Mouse (Mus musculus): ENCODE results near the gene Lrig3.

- TF ChIP-seq CTCF (conservative IDR thresholded peaks at IDR 0.05; ENCODE audit: low read length): no peak
- no peak for TF ChIP-seq POU5F1 (IDR thresholded peaks at IDR 0.05; ENCODE audit: borderline replicate concordance, low read length)
Observed at GRCm38 (mm10) chr10:125948842-125949474, 17.0 kb upstream of the Lrig3 start.

Measured in E14TG2a.4 (cell line).